Mouse (Mus musculus): Measurements from ENCODE around the gene Nxn. TPM values are rescaled to one million over a fixed set of nuclear protein-coding genes. Genes with fewer than 3 reads are reported as not detected.

Gene Nxn
- total and polyA plus RNA-seq, 3 experiments: 52.8 to 54.3 (median 53.0) TPM

DNA sequence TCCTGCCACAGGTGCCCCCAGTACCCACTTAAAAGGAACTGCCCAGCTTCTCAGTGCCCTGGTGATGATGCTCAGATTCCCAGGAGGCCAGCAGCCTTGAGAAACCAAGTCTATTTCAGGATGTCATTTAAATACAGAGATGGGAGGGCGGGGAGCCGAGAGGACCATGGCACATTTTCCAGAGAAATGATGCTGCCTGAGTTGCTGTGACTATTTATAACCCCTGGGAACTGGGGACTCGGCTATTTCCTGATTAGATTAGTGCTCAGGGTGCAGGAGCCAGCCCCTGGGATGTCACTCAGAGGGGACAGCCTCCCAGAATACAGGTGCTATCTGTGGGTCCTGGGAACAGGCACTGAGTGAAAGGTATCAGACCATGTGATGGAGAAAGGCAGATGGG lies 28.8 kb upstream of the Nxn start:
- DNase-seq (ENCODE audit: low read depth, low spot score): no peak
- Histone ChIP-seq H3K27ac (ENCODE audit: control insufficient read depth, low read depth, low read length) (no peak overlapping the region), H3K9ac (ENCODE audit: control insufficient read depth, low read depth, low read length, poor library complexity, severe bottlenecking) (no peak overlapping the region), H3K4me3 (ENCODE audit: control insufficient read depth in 1 of 2, insufficient read depth in 1 of 2, low read depth in 2 of 2, low read length in 2 of 2) (no peak overlapping the region), H3K4me1 (ENCODE audit: control insufficient read depth in 1 of 2, insufficient read depth in 2 of 2, low read length in 2 of 2) (no peaks in the 10 kb centered on the region), H3K36me3 (ENCODE audit: control insufficient read depth in 1 of 2, insufficient read depth in 2 of 2, low read length in 2 of 2) (no peaks in the 10 kb centered on the region), H3K79me2 (ENCODE audit: control insufficient read depth, insufficient read depth, low read length, poor library complexity) (no peaks in the 10 kb centered on the region), H3K27me3 (ENCODE audit: control insufficient read depth in 1 of 2, insufficient read depth in 2 of 2, low read length in 2 of 2) (no peaks in the 10 kb centered on the region), H3K9me3 (replicated peaks; ENCODE audit: insufficient read depth, low read length) (no peaks in the 10 kb centered on the region)
- TF ChIP-seq POLR2A (IDR thresholded peaks at IDR 0.05; ENCODE audit: control insufficient read depth in 1 of 2, insufficient read depth in 1 of 2, low read depth in 1 of 2, low read length in 2 of 2, poor library complexity in 1 of 2): no peak
- no peak for TF ChIP-seq RAD21 (IDR thresholded peaks at IDR 0.05; ENCODE audit: low read depth, low read length)
- TF ChIP-seq NELFE (IDR thresholded peaks at IDR 0.05; ENCODE audit: low read depth, low read length): no peak
- TF ChIP-seq JUND (IDR thresholded peaks at IDR 0.05; ENCODE audit: low read depth, low read length): no peak
- no peak for TF ChIP-seq GATA1 (IDR thresholded peaks at IDR 0.05; ENCODE audit: low read depth, low read length)
- TF ChIP-seq BHLHE40 (IDR thresholded peaks at IDR 0.05; ENCODE audit: borderline replicate concordance, low read depth, low read length): no peak
- TF ChIP-seq ETS1 (IDR thresholded peaks at IDR 0.05; ENCODE audit: low read depth, low read length): no peak
- no peak for TF ChIP-seq GABPA (IDR thresholded peaks at IDR 0.05; ENCODE audit: low read depth, low read length)
- no peak for TF ChIP-seq ZMIZ1 (IDR thresholded peaks at IDR 0.05; ENCODE audit: low read depth, low read length)
- TF ChIP-seq ZKSCAN1 (IDR thresholded peaks at IDR 0.05; ENCODE audit: low read depth, low read length): no peak
- TF ChIP-seq MYB (IDR thresholded peaks at IDR 0.05; ENCODE audit: low read depth, low read length): no peak
- no peak for TF ChIP-seq ELF1 (IDR thresholded peaks at IDR 0.05; ENCODE audit: low read depth, low read length)
- no peak for TF ChIP-seq MYC (IDR thresholded peaks at IDR 0.05; ENCODE audit: low read depth, low read length)
- TF ChIP-seq POLR2AphosphoS5 (IDR thresholded peaks at IDR 0.05; ENCODE audit: borderline replicate concordance, low read depth, low read length): no peak
- TF ChIP-seq RCOR1 (IDR thresholded peaks at IDR 0.05; ENCODE audit: low read depth, low read length): no peak
- no peak for TF ChIP-seq ZC3H11A (IDR thresholded peaks at IDR 0.05; ENCODE audit: low read depth, low read length)
- no peak for TF ChIP-seq E2F4 (IDR thresholded peaks at IDR 0.05; ENCODE audit: borderline replicate concordance, low read depth, low read length)
- no peak for TF ChIP-seq MEF2A (IDR thresholded peaks at IDR 0.05; ENCODE audit: extremely low read depth, insufficient replicate concordance, low read depth, low read length, poor library complexity, severe bottlenecking)
- TF ChIP-seq MAFK (IDR thresholded peaks at IDR 0.05; ENCODE audit: borderline replicate concordance, low read depth, low read length): no peak
- no peak for TF ChIP-seq CHD1 (IDR thresholded peaks at IDR 0.05; ENCODE audit: low read depth, low read length)

DNA sequence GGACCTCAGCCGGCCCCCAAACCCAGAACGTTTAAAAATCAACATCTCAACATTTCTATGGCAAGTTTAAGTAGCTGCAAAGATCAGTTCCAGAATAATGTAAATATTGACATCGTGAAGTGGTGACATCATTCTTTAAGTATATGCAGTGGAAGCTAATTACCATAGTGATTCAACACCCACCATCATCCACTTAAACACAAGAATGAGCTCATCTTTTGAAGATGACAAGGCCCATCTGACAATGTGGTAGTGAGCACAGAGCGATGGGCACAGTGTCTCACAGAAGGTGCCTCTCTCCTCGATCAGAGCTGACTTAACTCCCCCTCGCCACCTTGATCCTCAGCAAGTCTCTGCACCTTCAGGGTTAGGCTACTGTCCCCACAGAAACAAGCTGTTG lies 26.8 kb upstream of the Nxn start:
- Histone ChIP-seq H3K4me3 (ENCODE audit: control insufficient read depth in 1 of 2, insufficient read depth in 1 of 2, low read depth in 2 of 2, low read length in 2 of 2) (no peak overlapping the region), H3K27ac (ENCODE audit: control insufficient read depth, low read depth, low read length) (no peak overlapping the region), H3K9me3 (replicated peaks; ENCODE audit: insufficient read depth, low read length) (no peaks in the 10 kb centered on the region), H3K4me1 (ENCODE audit: control insufficient read depth in 1 of 2, insufficient read depth in 2 of 2, low read length in 2 of 2) (no peaks in the 10 kb centered on the region), H3K79me2 (ENCODE audit: control insufficient read depth, insufficient read depth, low read length, poor library complexity) (no peaks in the 10 kb centered on the region), H3K27me3 (ENCODE audit: control insufficient read depth in 1 of 2, insufficient read depth in 2 of 2, low read length in 2 of 2) (no peaks in the 10 kb centered on the region), H3K36me3 (ENCODE audit: control insufficient read depth in 1 of 2, insufficient read depth in 2 of 2, low read length in 2 of 2) (no peaks in the 10 kb centered on the region), H3K9ac (ENCODE audit: control insufficient read depth, low read depth, low read length, poor library complexity, severe bottlenecking) (no peak overlapping the region)
- TF ChIP-seq E2F4 (IDR thresholded peaks at IDR 0.05; ENCODE audit: borderline replicate concordance, low read depth, low read length): no peak
- TF ChIP-seq NRF1 (IDR thresholded peaks at IDR 0.05; ENCODE audit: insufficient read depth, low read depth, low read length, poor library complexity, severe bottlenecking): no peak
- TF ChIP-seq KAT2A (conservative IDR thresholded peaks at IDR 0.05; ENCODE audit: low read depth, low read length): no peak
- no peak for TF ChIP-seq TCF12 (IDR thresholded peaks at IDR 0.05; ENCODE audit: low read depth, low read length)
- no peak for TF ChIP-seq GABPA (IDR thresholded peaks at IDR 0.05; ENCODE audit: low read depth, low read length)
- TF ChIP-seq MXI1 (IDR thresholded peaks at IDR 0.05; ENCODE audit: low read depth, low read length): no peak
- no peak for TF ChIP-seq EP300 (IDR thresholded peaks at IDR 0.05; ENCODE audit: low read depth in 1 of 2, low read length in 2 of 2)
- TF ChIP-seq POLR2AphosphoS2 (IDR thresholded peaks at IDR 0.05; ENCODE audit: low read length): no peak
- no peak for TF ChIP-seq MAZ (IDR thresholded peaks at IDR 0.05; ENCODE audit: low read depth, low read length)
- TF ChIP-seq TBP (IDR thresholded peaks at IDR 0.05; ENCODE audit: low read depth, low read length): no peak
- no peak for TF ChIP-seq MAFK (IDR thresholded peaks at IDR 0.05; ENCODE audit: borderline replicate concordance, low read depth, low read length)
- no peak for TF ChIP-seq ZMIZ1 (IDR thresholded peaks at IDR 0.05; ENCODE audit: low read depth, low read length)
- TF ChIP-seq USF2 (IDR thresholded peaks at IDR 0.05; ENCODE audit: borderline replicate concordance in 1 of 2, insufficient read depth in 1 of 2, low read depth in 1 of 2, low read length in 2 of 2): no peak
- DNase-seq (ENCODE audit: low read depth, low spot score): no peak
